Mouse (Mus musculus): Measurements from ENCODE around the gene Pld6. TPM values are rescaled to one million over a fixed set of nuclear protein-coding genes. Genes with fewer than 3 reads are reported as not detected.

Pld6 gene
- total RNA-seq, 1 experiment from 2014 or later = 3.7 TPM

Other genes starting within 250 kb of the Pld6 start
- gene Nlrp3, start 246.1 kb downstream of the Pld6 start, total RNA-seq (2017) = 3.2 and 4.9 TPM in 2 replicates
- gene Olfr222, start 211.4 kb downstream of the Pld6 start, total RNA-seq (2017) = not detected in 2 replicates
- not detected in 2 replicates for gene Olfr223, start 194.4 kb downstream of the Pld6 start, total RNA-seq (2017)
- gene Mprip, start 126.3 kb downstream of the Pld6 start, total RNA-seq (2017) = 128 and 142 TPM in 2 replicates
- gene Flcn, start 22.4 kb upstream of the Pld6 start, total RNA-seq (2017) = 24.5 and 27.3 TPM in 2 replicates
- 11.1 and 16.7 TPM in 2 replicates for gene Nt5m, start 51.8 kb upstream of the Pld6 start, total RNA-seq (2017)
- gene Cops3, start 52.2 kb upstream of the Pld6 start, total RNA-seq (2017) = 172 and 186 TPM in 2 replicates
- gene Med9, start 160.6 kb upstream of the Pld6 start, total RNA-seq (2017) = 19.6 and 20.4 TPM in 2 replicates
- gene Rasd1, start 177.3 kb upstream of the Pld6 start, total RNA-seq (2017) = 2.1 and 3.4 TPM in 2 replicates